Mouse (Mus musculus): ENCODE measurements around the gene Aox1. TPM values are rescaled to one million over a fixed set of nuclear protein-coding genes. Genes with fewer than 3 reads are reported as not detected.

The Aox1 gene
- total and polyA plus RNA-seq, 3 experiments = 8.6 to 10.7 (median 9.7) TPM

DNA sequence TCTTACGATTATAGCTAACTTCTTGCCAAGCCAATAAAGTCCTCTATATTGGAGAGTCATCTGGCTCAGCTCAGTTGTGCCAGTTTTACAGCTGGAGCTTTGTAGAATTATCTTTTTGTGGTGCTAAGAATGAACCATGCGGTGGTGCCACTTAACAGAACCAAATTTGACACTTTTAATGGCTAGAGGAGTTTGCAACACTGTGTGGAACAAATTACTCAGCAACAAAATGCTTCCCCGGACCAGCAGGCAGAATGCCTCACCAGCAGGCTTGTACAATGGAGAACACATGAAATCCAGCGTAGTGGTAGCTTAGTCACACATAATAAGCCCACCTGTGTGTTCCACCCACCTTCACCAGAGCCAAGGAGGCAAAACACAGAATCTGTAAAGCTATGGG, 60.5 kb downstream of the Aox1 start:
- H3K27ac ChIP-seq = no peak overlapping the region
- intact Hi-C loops (cut with DNase I) = no loop called here
- no peaks in the 10 kb centered on the region for H3K79me2 ChIP-seq (replicated peaks; ENCODE audit: control insufficient read depth, insufficient read depth, low read length)
- H3K4me3 ChIP-seq = no peak overlapping the region
- no peaks in the 10 kb centered on the region for H3K27me3 ChIP-seq (ENCODE audit: control insufficient read depth, insufficient read depth, low read length)
- no peak for DNase-seq
- H3K4me1 ChIP-seq (ENCODE audit: control insufficient read depth, insufficient read depth, low read length) = no peaks in the 10 kb centered on the region
- WGBS = 74% methylated on average over 4 of the region's 4 CpGs
- H3K9ac ChIP-seq (ENCODE audit: low read depth, low read length) = no peak overlapping the region
- no peaks in the 10 kb centered on the region for H3K36me3 ChIP-seq (ENCODE audit: control insufficient read depth, insufficient read depth, low read length)
- no peak for TF ChIP-seq POLR2A (IDR thresholded peaks at IDR 0.05; ENCODE audit: insufficient read depth, low read depth, low read length)
- no peak for TF ChIP-seq CTCF (IDR thresholded peaks at IDR 0.05)
- TF ChIP-seq EP300 (IDR thresholded peaks at IDR 0.05; ENCODE audit: insufficient read depth, low read depth, low read length) = no peak

DNA sequence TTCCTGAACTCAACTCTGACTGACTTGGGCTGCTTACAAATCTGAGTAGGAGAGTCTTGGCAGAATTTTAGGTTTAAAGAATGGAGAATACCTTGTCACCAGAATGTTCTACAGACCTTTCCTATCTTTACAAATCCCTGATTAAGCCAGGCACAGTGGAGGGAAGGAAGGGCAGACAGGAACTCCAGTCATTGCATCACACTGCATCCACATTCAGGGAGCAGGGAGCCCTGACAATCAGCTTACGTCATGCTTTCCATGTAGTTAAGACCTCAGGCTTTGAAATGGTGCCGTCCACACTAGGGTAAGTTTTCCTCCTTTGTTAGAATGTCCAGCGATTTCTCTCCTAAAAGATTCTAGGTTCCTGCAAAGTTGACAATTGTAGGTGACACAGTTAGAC, 61.5 kb downstream of the Aox1 start:
- no peaks in the 10 kb centered on the region for H3K27me3 ChIP-seq (ENCODE audit: control insufficient read depth, insufficient read depth, low read length)
- H3K79me2 ChIP-seq (replicated peaks; ENCODE audit: control insufficient read depth, insufficient read depth, low read length) = no peaks in the 10 kb centered on the region
- no peak overlapping the region for H3K9ac ChIP-seq (ENCODE audit: low read depth, low read length)
- no peak for TF ChIP-seq CTCF (IDR thresholded peaks at IDR 0.05)
- no peak for TF ChIP-seq EP300 (IDR thresholded peaks at IDR 0.05; ENCODE audit: insufficient read depth, low read depth, low read length)
- no peaks in the 10 kb centered on the region for H3K36me3 ChIP-seq (ENCODE audit: control insufficient read depth, insufficient read depth, low read length)
- no peak overlapping the region for H3K27ac ChIP-seq
- no peak overlapping the region for H3K4me3 ChIP-seq
- intact Hi-C loops (cut with DNase I) = no loop called here
- 48% methylated on average over 3 of the region's 3 CpGs for WGBS
- H3K4me1 ChIP-seq (ENCODE audit: control insufficient read depth, insufficient read depth, low read length) = no peaks in the 10 kb centered on the region
- DNase-seq = no peak

DNA sequence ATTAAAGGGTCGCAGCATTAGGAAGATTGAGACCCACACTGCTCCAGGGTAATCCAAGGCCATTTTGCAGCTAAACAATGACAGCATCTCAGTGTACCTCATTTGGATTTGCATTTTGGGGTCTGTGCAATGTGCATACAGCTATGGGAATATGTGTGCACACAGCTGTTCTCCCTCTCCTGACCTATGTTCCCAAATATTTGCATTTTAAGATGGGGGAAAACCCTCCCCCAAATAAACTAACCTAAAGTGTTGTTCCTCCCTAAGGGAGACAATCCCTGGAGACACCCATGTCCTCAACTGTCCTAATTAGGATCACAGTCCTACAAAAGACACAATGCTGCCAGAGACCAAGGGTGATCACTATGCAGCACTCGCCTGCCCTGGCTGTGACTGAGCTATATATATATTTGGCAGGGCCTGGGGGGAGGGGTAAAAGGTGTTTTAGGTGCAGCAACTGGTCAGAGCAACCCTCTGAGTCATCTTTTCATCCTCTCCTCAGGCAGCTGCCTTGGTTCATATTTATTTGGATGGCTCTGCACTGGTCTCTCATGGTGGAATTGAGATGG, 62.3 kb downstream of the Aox1 start:
- no peaks in the 10 kb centered on the region for H3K36me3 ChIP-seq (ENCODE audit: control insufficient read depth, insufficient read depth, low read length)
- H3K27ac ChIP-seq = no peak overlapping the region
- TF ChIP-seq CTCF (IDR thresholded peaks at IDR 0.05) = no peak
- no peak overlapping the region for H3K4me3 ChIP-seq
- no peaks in the 10 kb centered on the region for H3K79me2 ChIP-seq (replicated peaks; ENCODE audit: control insufficient read depth, insufficient read depth, low read length)
- intact Hi-C loops (cut with DNase I) = no loop called here
- no peak overlapping the region for H3K9ac ChIP-seq (ENCODE audit: low read depth, low read length)
- no peaks in the 10 kb centered on the region for H3K27me3 ChIP-seq (ENCODE audit: control insufficient read depth, insufficient read depth, low read length)
- no peaks in the 10 kb centered on the region for H3K4me1 ChIP-seq (ENCODE audit: control insufficient read depth, insufficient read depth, low read length)
- WGBS = 70% methylated on average over 2 of the region's 2 CpGs
- no peak for DNase-seq

DNA sequence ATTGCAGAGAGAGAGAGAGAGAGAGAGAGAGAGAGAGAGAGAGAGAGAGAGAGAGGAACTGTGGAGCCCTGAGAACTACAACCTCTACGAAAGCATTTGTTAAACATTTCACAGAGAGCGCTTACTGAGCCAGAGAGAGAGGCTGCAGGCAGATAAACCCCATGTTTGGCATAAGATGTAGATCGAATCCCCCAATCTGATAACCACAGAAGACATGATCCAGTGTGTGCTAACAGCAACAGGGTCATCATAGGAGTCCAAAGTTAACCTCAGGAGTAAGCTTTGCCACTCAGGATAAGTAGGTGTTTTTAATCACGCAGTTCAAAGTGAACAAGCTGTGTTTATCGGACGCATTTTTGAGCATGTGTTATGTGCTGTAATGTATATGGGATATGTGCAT, 67.6 kb downstream of the Aox1 start:
- no peaks in the 10 kb centered on the region for H3K27me3 ChIP-seq (ENCODE audit: control insufficient read depth, insufficient read depth, low read length)
- intact Hi-C loops (cut with DNase I) = no loop called here

DNA sequence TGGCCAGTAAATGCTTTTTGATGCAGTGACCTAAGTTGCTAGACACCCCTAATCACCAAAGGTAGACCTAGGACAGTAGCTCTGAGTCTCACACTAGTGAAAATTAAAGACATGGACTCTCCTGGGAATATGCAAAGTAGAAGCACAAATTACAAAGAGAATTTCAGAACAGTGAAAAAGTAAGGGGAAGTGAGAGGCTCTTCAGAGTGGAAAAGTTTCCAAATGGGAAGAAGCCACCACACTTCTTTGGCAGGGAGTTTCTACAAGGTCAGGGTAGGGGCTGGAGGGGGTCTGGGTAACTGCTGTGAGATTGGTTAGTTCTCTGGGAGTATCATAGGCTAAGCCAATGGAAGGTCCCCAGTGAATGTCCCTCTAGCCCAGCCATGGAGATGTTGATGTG, 69.4 kb downstream of the Aox1 start:
- Histone ChIP-seq H3K4me3 (no peak overlapping the region), H3K4me1 (ENCODE audit: control insufficient read depth, insufficient read depth, low read length) (no peaks in the 10 kb centered on the region), H3K36me3 (ENCODE audit: control insufficient read depth, insufficient read depth, low read length) (peaks cover 5% of the 10 kb centered on the region; the same call in 1 of the 2 replicates), H3K9ac (ENCODE audit: low read depth, low read length) (no peak overlapping the region), H3K27me3 (ENCODE audit: control insufficient read depth, insufficient read depth, low read length) (no peaks in the 10 kb centered on the region), H3K79me2 (replicated peaks; ENCODE audit: control insufficient read depth, insufficient read depth, low read length) (no peaks in the 10 kb centered on the region), H3K27ac (no peak overlapping the region)
- TF ChIP-seq EP300 (IDR thresholded peaks at IDR 0.05; ENCODE audit: insufficient read depth, low read depth, low read length) (no peak), POLR2A (IDR thresholded peaks at IDR 0.05; ENCODE audit: insufficient read depth, low read depth, low read length) (no peak), CTCF (IDR thresholded peaks at IDR 0.05) (no peak)
- no peak for DNase-seq
- intact Hi-C loops (cut with DNase I) = no loop called here

More for the DNA sequence above, 67.6 kb downstream of the Aox1 start:
- TF ChIP-seq POLR2A (IDR thresholded peaks at IDR 0.05; ENCODE audit: insufficient read depth, low read depth, low read length) (no peak), CTCF (IDR thresholded peaks at IDR 0.05) (no peak), EP300 (IDR thresholded peaks at IDR 0.05; ENCODE audit: insufficient read depth, low read depth, low read length) (no peak)
- DNase-seq = no peak
- WGBS = 93% methylated on average over 6 of the region's 6 CpGs
- Histone ChIP-seq H3K4me3 (no peak overlapping the region), H3K36me3 (ENCODE audit: control insufficient read depth, insufficient read depth, low read length) (peaks cover 5% of the 10 kb centered on the region; the same call in 1 of the 2 replicates), H3K4me1 (ENCODE audit: control insufficient read depth, insufficient read depth, low read length) (no peaks in the 10 kb centered on the region), H3K9ac (ENCODE audit: low read depth, low read length) (no peak overlapping the region), H3K27ac (no peak overlapping the region), H3K79me2 (replicated peaks; ENCODE audit: control insufficient read depth, insufficient read depth, low read length) (no peaks in the 10 kb centered on the region)

DNA sequence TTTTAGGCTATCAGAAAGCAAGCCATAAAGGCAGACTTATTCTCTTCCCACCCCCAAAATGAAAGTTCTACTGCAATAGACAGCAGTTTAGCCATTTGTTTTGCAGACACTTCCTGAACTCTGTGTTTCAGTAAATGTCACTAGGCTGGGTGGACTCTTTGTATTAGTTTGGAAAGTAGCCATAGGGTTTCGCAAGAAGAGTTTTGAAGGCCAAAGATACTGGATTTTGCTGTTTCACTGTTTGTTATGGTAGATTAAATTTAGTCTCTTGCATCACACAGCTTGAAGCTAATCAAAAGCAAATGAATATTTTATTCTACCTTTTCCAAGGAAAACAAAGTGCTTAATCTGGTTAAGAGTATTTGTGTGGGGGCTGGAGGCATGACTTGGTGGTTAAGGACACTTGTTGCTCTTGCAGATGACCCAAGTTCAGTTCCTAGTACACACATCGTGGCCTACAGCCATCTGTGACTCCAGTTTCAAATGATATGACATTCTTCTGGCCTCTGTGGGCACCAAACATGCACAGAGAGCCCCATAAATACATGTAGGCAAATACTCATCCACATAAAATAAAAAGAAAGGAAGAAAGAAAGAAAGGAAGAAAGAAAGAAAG, 71.9 kb downstream of the Aox1 start:
- TF ChIP-seq POLR2A (IDR thresholded peaks at IDR 0.05; ENCODE audit: insufficient read depth, low read depth, low read length) (no peak), CTCF (IDR thresholded peaks at IDR 0.05) (no peak)
- WGBS = 58% methylated on average over 2 of the region's 2 CpGs
- Histone ChIP-seq H3K36me3 (ENCODE audit: control insufficient read depth, insufficient read depth, low read length) (peaks cover 5% of the 10 kb centered on the region; the same call in 1 of the 2 replicates), H3K27ac (peak overlapping the region; percentile 48), H3K4me3 (no peak overlapping the region), H3K4me1 (ENCODE audit: control insufficient read depth, insufficient read depth, low read length) (no peaks in the 10 kb centered on the region), H3K9ac (ENCODE audit: low read depth, low read length) (no peak overlapping the region), H3K27me3 (ENCODE audit: control insufficient read depth, insufficient read depth, low read length) (no peaks in the 10 kb centered on the region), H3K79me2 (replicated peaks; ENCODE audit: control insufficient read depth, insufficient read depth, low read length) (no peaks in the 10 kb centered on the region)
- intact Hi-C loops (cut with DNase I) = no loop called here
- DNase-seq = peak; percentile 33 to 49
